29 mouse cellular contexts compared by ENCODE assay signal in the genomic region with DNA sequence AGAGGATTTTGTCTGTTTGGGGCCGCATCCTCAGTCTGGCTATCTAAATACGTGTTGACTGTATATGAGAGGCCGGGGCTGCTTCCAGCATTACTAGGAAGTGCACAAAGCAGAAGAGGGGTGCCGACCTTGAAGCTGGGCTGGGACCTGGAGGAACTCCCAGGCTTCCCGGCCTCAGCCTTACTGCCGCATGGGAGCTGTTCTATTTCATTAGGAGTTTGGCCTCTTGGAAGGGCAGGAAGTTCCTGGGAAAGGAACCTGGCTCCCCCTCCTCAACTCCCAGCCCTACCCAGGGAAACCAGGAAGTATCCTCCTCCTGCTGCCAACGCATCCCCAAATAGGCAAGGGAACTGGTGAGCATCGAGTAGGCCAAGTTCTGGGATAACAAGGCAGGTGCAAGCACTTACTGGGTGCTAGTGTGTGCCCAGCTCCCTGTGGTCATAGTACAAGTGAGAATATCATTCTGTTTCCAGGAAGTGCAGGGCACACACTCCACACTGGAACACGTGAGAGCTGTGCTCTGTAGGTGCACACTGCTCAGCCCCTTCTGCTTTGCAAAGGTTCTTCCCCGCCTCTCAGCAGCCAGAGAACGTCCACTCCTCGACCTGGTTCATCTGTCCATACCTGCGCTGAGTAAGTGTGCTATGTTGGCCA.
A peak's percentile ranks its signal among the peaks of the same experiment; 100 is the strongest.
DNase-seq lines count a peak whose midpoint lies in the region; ATAC-seq and TF ChIP-seq lines count a peak whose summit lies in the region.
"Had no signal": no experiment of that assay in that cellular context is flagged by ENCODE, and none has a peak within 500 bp of the region (broad histone marks: within the 10 kb centered on the region; RNA-seq: fewer than 3 reads in every experiment).

No protein-coding gene starts in this region.

- no peak for TF ChIP-seq EP300 in heart, adult 2 months (IDR thresholded peaks at IDR 0.05; ENCODE audit: insufficient read depth, low read depth, low read length)

- TF ChIP-seq CTCF in heart, adult 2 months (IDR thresholded peaks at IDR 0.05): no peak

- no peaks in the 10 kb centered on the region for H3K27me3 ChIP-seq in forebrain, embryonic 11.5 days (ENCODE audit: control insufficient read depth, insufficient read depth, low read length)
- H3K27me3 ChIP-seq in forebrain, embryonic 12.5 days: no peaks in the 10 kb centered on the region
- no peaks in the 10 kb centered on the region for H3K27me3 ChIP-seq in heart, adult 2 months (ENCODE audit: control insufficient read depth, insufficient read depth, low read length)
- H3K27me3 ChIP-seq: heart, embryonic 15.5 days; hindbrain, embryonic 12.5 days; hindbrain, embryonic 15.5 days had no signal

- DNase-seq in forebrain, embryonic 11.5 days (ENCODE audit: low spot score): peak; percentile 33
- peak; percentile 3 for DNase-seq in heart, postnatal 4 days
- DNase-seq in heart, adult 2 months: no peak
- peak; percentile 1 for DNase-seq in ovary, adult 18-20 months (ENCODE audit: low spot score)
- no peak for DNase-seq in ovary, postnatal 10 days (ENCODE audit: low spot score)
- no peak for DNase-seq in left cerebral cortex, postnatal 10 days (ENCODE audit: extremely low spot score in 1 of 2, low spot score in 2 of 2)
- DNase-seq: adrenal gland, adult 8-10 months; adrenal gland, postnatal 25 days; cerebellum, adult 11-12 months; cerebellum, adult 8-10 months; cerebellum, postnatal 10 days; cerebellum, postnatal 36 days; embryo, embryonic 11 days; forebrain, postnatal 0 days; gastrocnemius, adult 2 months; gastrocnemius, postnatal 14 days; heart, adult 18-20 months; heart, postnatal 14 days had no signal

- no peaks in the 10 kb centered on the region for H3K79me2 ChIP-seq in heart, adult 2 months (replicated peaks; ENCODE audit: control insufficient read depth, insufficient read depth, low read length)

- H3K9ac ChIP-seq in forebrain, embryonic 11.5 days (ENCODE audit: low read length): no peak overlapping the region
- H3K9ac ChIP-seq in forebrain, embryonic 12.5 days: no peak overlapping the region
- H3K9ac ChIP-seq in heart, adult 2 months (ENCODE audit: low read depth, low read length): no peak overlapping the region
- H3K9ac ChIP-seq: embryonic facial prominence, embryonic 13.5 days; forebrain, postnatal 0 days; heart, embryonic 12.5 days; heart, embryonic 15.5 days; hindbrain, embryonic 12.5 days; hindbrain, embryonic 15.5 days had no signal

- H3K36me3 ChIP-seq in forebrain, embryonic 11.5 days (ENCODE audit: control insufficient read depth, insufficient read depth, low read length): no peaks in the 10 kb centered on the region
- H3K36me3 ChIP-seq in forebrain, embryonic 12.5 days (replicated peaks): no peaks in the 10 kb centered on the region
- H3K36me3 ChIP-seq in heart, adult 2 months (ENCODE audit: control insufficient read depth, insufficient read depth, low read length): no peaks in the 10 kb centered on the region
- H3K36me3 ChIP-seq: embryonic facial prominence, embryonic 10.5 days; embryonic facial prominence, embryonic 13.5 days; heart, embryonic 12.5 days; heart, embryonic 15.5 days; hindbrain, embryonic 12.5 days; hindbrain, embryonic 15.5 days had no signal

- H3K4me2 ChIP-seq in forebrain, embryonic 11.5 days (ENCODE audit: low read depth, low read length, severe bottlenecking): no peak overlapping the region
- H3K4me2 ChIP-seq in forebrain, embryonic 12.5 days: no peak overlapping the region
- H3K4me2 ChIP-seq: embryonic facial prominence, embryonic 13.5 days; heart, embryonic 12.5 days; heart, embryonic 15.5 days; hindbrain, embryonic 12.5 days; hindbrain, embryonic 15.5 days had no signal

- H3K9me3 ChIP-seq in forebrain, embryonic 11.5 days (ENCODE audit: control insufficient read depth, low read length): no peaks in the 10 kb centered on the region
- H3K9me3 ChIP-seq in forebrain, embryonic 12.5 days: no peaks in the 10 kb centered on the region
- H3K9me3 ChIP-seq: embryonic facial prominence, embryonic 10.5 days; embryonic facial prominence, embryonic 13.5 days; heart, embryonic 12.5 days; heart, embryonic 15.5 days; hindbrain, embryonic 12.5 days; hindbrain, embryonic 15.5 days had no signal

- H3K4me3 ChIP-seq in forebrain, embryonic 11.5 days (ENCODE audit: low read depth, low read length): no peak overlapping the region
- no peak overlapping the region for H3K4me3 ChIP-seq in forebrain, embryonic 12.5 days (replicated peaks)
- H3K4me3 ChIP-seq in heart, adult 2 months: no peak overlapping the region
- H3K4me3 ChIP-seq: embryonic facial prominence, embryonic 10.5 days; embryonic facial prominence, embryonic 13.5 days; erythroblast, embryonic 14.5 days; gastrocnemius, adult 2 months; heart, embryonic 12.5 days; heart, embryonic 15.5 days; hindbrain, embryonic 12.5 days; hindbrain, embryonic 15.5 days had no signal

- WGBS in forebrain, embryonic 11.5 days: 83% methylated on average over 13 of the region's 13 CpGs
- 85% methylated on average over 13 of the region's 13 CpGs for WGBS in forebrain, embryonic 12.5 days
- WGBS in heart, adult 2 months: 67% methylated on average over 13 of the region's 13 CpGs

- ATAC-seq in forebrain, embryonic 11.5 days (replicated peaks; ENCODE audit: low FRiP score): no peak
- no peak for ATAC-seq in forebrain, embryonic 12.5 days (ENCODE audit: low FRiP score)
- peak; percentile 3; the same call in 1 of the 2 replicates for ATAC-seq in neutrophil, adult 5-6 weeks (ENCODE audit: extremely low read depth, insufficient number of reproducible peaks, low FRiP score, poor library complexity, severe bottlenecking)
- ATAC-seq: activated CD4-positive, CD25-positive, alpha-beta regulatory T cell, adult 4 months; forebrain, embryonic 14.5 days; forebrain, postnatal 0 days had no signal

- intact Hi-C loops in heart, adult 2 months (cut with DNase I): no loop called here
- intact Hi-C loops in left cerebral cortex, postnatal 10 days (cut with DNase I): no loop called here

- no peaks in the 10 kb centered on the region for H3K4me1 ChIP-seq in forebrain, embryonic 11.5 days (replicated peaks; ENCODE audit: control insufficient read depth, insufficient read depth, low read length)
- H3K4me1 ChIP-seq in forebrain, embryonic 12.5 days: no peaks in the 10 kb centered on the region
- no peaks in the 10 kb centered on the region; the same call in 1 of the 2 replicates for H3K4me1 ChIP-seq in heart, adult 2 months (ENCODE audit: control insufficient read depth, insufficient read depth, low read length)
- H3K4me1 ChIP-seq: heart, embryonic 12.5 days; heart, embryonic 15.5 days; hindbrain, embryonic 12.5 days; hindbrain, embryonic 15.5 days had no signal

- no peak overlapping the region for H3K27ac ChIP-seq in forebrain, embryonic 11.5 days (ENCODE audit: low read depth, low read length)
- no peak overlapping the region for H3K27ac ChIP-seq in forebrain, embryonic 12.5 days
- no peak overlapping the region for H3K27ac ChIP-seq in heart, adult 2 months
- H3K27ac ChIP-seq: embryonic facial prominence, embryonic 10.5 days; embryonic facial prominence, embryonic 13.5 days; gastrocnemius, adult 2 months; heart, embryonic 15.5 days; hindbrain, embryonic 12.5 days; hindbrain, embryonic 15.5 days had no signal

- no peak for TF ChIP-seq POLR2A in heart, adult 2 months (IDR thresholded peaks at IDR 0.05; ENCODE audit: insufficient read depth, low read depth, low read length)

Comparison
In these comparisons a context has a peak if more than half of its experiments do, and no peak if none do; other contexts are left out.
1. DNase-seq: peak in forebrain, embryonic 11.5 days (single experiment), heart, postnatal 4 days (single experiment) and ovary, adult 18-20 months (single experiment); none in heart, adult 2 months (0 of 2), ovary, postnatal 10 days (single experiment) and left cerebral cortex, postnatal 10 days (0 of 2).